Comparison of ENCODE assay signal across 8 mouse cellular contexts in genomic region chr17:94834446-94835117, GRCm38 (mm10).
A peak's percentile ranks its signal among the peaks of the same experiment; 100 is the strongest.
DNase-seq lines count a peak whose midpoint lies in the region; ATAC-seq lines count a peak whose summit lies in the region.

No protein-coding gene starts in this region.

- DNase-seq in adipocyte (ENCODE audit: low spot score), result peak; percentile 87
- peak; percentile 86 for DNase-seq in embryo, embryonic 10 days (ENCODE audit: low spot score)
- DNase-seq in gastrocnemius, postnatal 10 days, result peak; percentile 67
- peak; percentile 86 for DNase-seq in induced T-regulatory cell, adult 2 months (ENCODE audit: low read depth)
- DNase-seq in left cerebral cortex, adult 9 months (ENCODE audit: low spot score in 2 of 2), result peak; percentile 68 to 87
- DNase-seq in right cerebral cortex, postnatal 14 days, result peak; percentile 71
- DNase-seq in urinary bladder, postnatal 36 days (ENCODE audit: low spot score in 2 of 2), result peak; percentile 72 to 81

- peak; percentile 84 for ATAC-seq in megakaryocyte progenitor cell, adult 5-6 weeks (replicated peaks; ENCODE audit: poor library complexity)

Comparison
In these comparisons a context has a peak if more than half of its experiments do, and no peak if none do; other contexts are left out.
1. Peak in every context shown above with its lines: DNase-seq and ATAC-seq.